Comparison of ENCODE assay signal across 22 mouse cellular contexts in the genomic region with DNA sequence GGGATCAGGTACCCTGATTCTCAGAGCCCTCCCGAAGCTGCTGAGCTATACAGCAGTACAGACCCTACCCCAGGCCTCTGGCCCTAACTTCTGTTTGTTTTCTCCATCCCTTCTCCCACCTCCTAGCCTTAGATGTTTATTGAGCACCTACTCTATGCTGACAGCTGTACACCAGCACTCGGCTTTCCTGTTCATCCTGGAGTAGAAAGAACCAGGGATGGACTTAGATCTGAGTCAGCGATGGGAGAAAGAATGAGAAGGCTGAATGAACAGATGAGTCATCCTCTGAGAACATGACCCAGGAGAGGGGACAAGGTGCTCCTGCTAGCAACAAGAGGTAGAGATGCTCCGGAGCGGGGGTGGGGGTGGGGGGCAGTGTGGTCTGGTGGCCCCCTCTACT. TPM values are rescaled to one million over a fixed set of nuclear protein-coding genes. Genes with fewer than 3 reads are reported as not detected.
DNase-seq lines count a peak whose midpoint lies in the region; ATAC-seq and TF ChIP-seq lines count a peak whose summit lies in the region.
"Had no signal": no experiment of that assay in that cellular context is flagged by ENCODE, and none has a peak within 500 bp of the region (broad histone marks: within the 10 kb centered on the region; RNA-seq: fewer than 3 reads in every experiment).

No protein-coding gene starts in this region.

- WGBS in forebrain, embryonic 13.5 days: 83% methylated on average over 5 of the region's 5 CpGs
- 83% methylated on average over 5 of the region's 5 CpGs for WGBS in forebrain, embryonic 14.5 days
- 80% methylated on average over 5 of the region's 5 CpGs for WGBS in midbrain, embryonic 10.5 days
- 84% methylated on average over 5 of the region's 5 CpGs for WGBS in midbrain, embryonic 13.5 days
- 80% methylated on average over 5 of the region's 5 CpGs for WGBS in embryonic facial prominence, embryonic 13.5 days

- H3K36me3 ChIP-seq in forebrain, embryonic 13.5 days (ENCODE audit: poor library complexity, severe bottlenecking): peaks cover 9% of the 10 kb centered on the region; the same call in 1 of the 2 replicates
- peaks cover 7% of the 10 kb centered on the region; the same call in 1 of the 2 replicates for H3K36me3 ChIP-seq in forebrain, embryonic 14.5 days (ENCODE audit: control insufficient read depth, insufficient read depth, low read length)
- peaks cover 20% of the 10 kb centered on the region for H3K36me3 ChIP-seq in midbrain, embryonic 10.5 days
- H3K36me3 ChIP-seq in midbrain, embryonic 13.5 days: peaks cover 15% of the 10 kb centered on the region
- H3K36me3 ChIP-seq in ES-E14 (ENCODE audit: control insufficient read depth, insufficient read depth, low read length, poor library complexity, severe bottlenecking): no peaks in the 10 kb centered on the region
- peaks cover 12% of the 10 kb centered on the region for H3K36me3 ChIP-seq in embryonic facial prominence, embryonic 13.5 days
- H3K36me3 ChIP-seq: midbrain, embryonic 12.5 days had no signal

- H3K4me3 ChIP-seq in forebrain, embryonic 13.5 days: no peak overlapping the region
- H3K4me3 ChIP-seq in forebrain, embryonic 14.5 days (ENCODE audit: low read depth, low read length): no peak overlapping the region
- H3K4me3 ChIP-seq in midbrain, embryonic 10.5 days: peak overlapping the region; percentile 98; the same call in 1 of the 2 replicates
- no peak overlapping the region for H3K4me3 ChIP-seq in midbrain, embryonic 13.5 days (replicated peaks)
- no peak overlapping the region for H3K4me3 ChIP-seq in ES-E14 (ENCODE audit: insufficient read depth in 1 of 2, low read depth in 1 of 2, low read length in 2 of 2, poor library complexity in 1 of 2, severe bottlenecking in 1 of 2)
- H3K4me3 ChIP-seq in embryonic facial prominence, embryonic 13.5 days: no peak overlapping the region
- H3K4me3 ChIP-seq: hindbrain, embryonic 12.5 days; layer of hippocampus, adult 2 months had no signal

- ATAC-seq in forebrain, embryonic 13.5 days: no peak
- no peak for ATAC-seq in forebrain, embryonic 14.5 days
- no peak for ATAC-seq in midbrain, embryonic 13.5 days
- ATAC-seq in embryonic facial prominence, embryonic 13.5 days (ENCODE audit: insufficient number of reproducible peaks, insufficient read depth, low FRiP score, low TSS enrichment, low read depth): no peak
- ATAC-seq: intestine, embryonic 16.5 days had no signal

- in situ Hi-C loops in ES-E14 (cut with MboI; ENCODE audit: low sequenced_read_pairs in 2 of 2, unreplicated experiment in 2 of 2): no loop called here

- H3K27me3 ChIP-seq in forebrain, embryonic 13.5 days: no peaks in the 10 kb centered on the region
- no peaks in the 10 kb centered on the region for H3K27me3 ChIP-seq in forebrain, embryonic 14.5 days (replicated peaks; ENCODE audit: control insufficient read depth, insufficient read depth, low read length)
- no peaks in the 10 kb centered on the region for H3K27me3 ChIP-seq in midbrain, embryonic 10.5 days (ENCODE audit: low read depth, poor library complexity, severe bottlenecking)
- H3K27me3 ChIP-seq in midbrain, embryonic 13.5 days: no peaks in the 10 kb centered on the region
- H3K27me3 ChIP-seq in embryonic facial prominence, embryonic 13.5 days: no peaks in the 10 kb centered on the region
- H3K27me3 ChIP-seq: hindbrain, embryonic 12.5 days; midbrain, embryonic 12.5 days; stomach, embryonic 15.5 days had no signal

- no peak for DNase-seq in forebrain, embryonic 14.5 days (ENCODE audit: low spot score)
- no peak for DNase-seq in midbrain, embryonic 10.5 days (ENCODE audit: low spot score)
- no peak for DNase-seq in ES-E14 (ENCODE audit: low read depth, low spot score)
- no peak for DNase-seq in ovary, postnatal 10 days (ENCODE audit: low spot score)
- DNase-seq in layer of hippocampus, adult 18-20 months (ENCODE audit: low spot score in 2 of 2): no peak
- DNase-seq: cerebellum, postnatal 14 days; gastrocnemius, postnatal 25 days; heart, postnatal 10 days; lung, postnatal 10 days; right cerebral cortex, adult 18-20 months; spleen, adult 18-20 months had no signal

- no peak overlapping the region for H3K4me2 ChIP-seq in forebrain, embryonic 13.5 days
- no peak overlapping the region for H3K4me2 ChIP-seq in forebrain, embryonic 14.5 days (ENCODE audit: low read length)
- no peak overlapping the region for H3K4me2 ChIP-seq in midbrain, embryonic 13.5 days (replicated peaks)
- no peak overlapping the region for H3K4me2 ChIP-seq in embryonic facial prominence, embryonic 13.5 days

- H3K27ac ChIP-seq in forebrain, embryonic 13.5 days: no peak overlapping the region
- H3K27ac ChIP-seq in forebrain, embryonic 14.5 days (ENCODE audit: low read depth, low read length): no peak overlapping the region
- H3K27ac ChIP-seq in midbrain, embryonic 10.5 days (replicated peaks): no peak overlapping the region
- no peak overlapping the region for H3K27ac ChIP-seq in midbrain, embryonic 13.5 days
- H3K27ac ChIP-seq in ES-E14 (ENCODE audit: insufficient read depth, low read depth, low read length, poor library complexity, severe bottlenecking): no peak overlapping the region
- no peak overlapping the region for H3K27ac ChIP-seq in embryonic facial prominence, embryonic 13.5 days
- H3K27ac ChIP-seq: hindbrain, embryonic 12.5 days; kidney, postnatal 0 days; layer of hippocampus, adult 2 months; liver, embryonic 14.5 days; midbrain, embryonic 12.5 days; stomach, embryonic 15.5 days had no signal

- no peaks in the 10 kb centered on the region for H3K9me3 ChIP-seq in forebrain, embryonic 13.5 days (replicated peaks)
- no peaks in the 10 kb centered on the region for H3K9me3 ChIP-seq in forebrain, embryonic 14.5 days (replicated peaks; ENCODE audit: control insufficient read depth, low read length)
- no peaks in the 10 kb centered on the region for H3K9me3 ChIP-seq in midbrain, embryonic 10.5 days (replicated peaks)
- no peaks in the 10 kb centered on the region for H3K9me3 ChIP-seq in midbrain, embryonic 13.5 days
- H3K9me3 ChIP-seq in ES-E14 (ENCODE audit: control insufficient read depth, insufficient read depth, low read depth, low read length): no peaks in the 10 kb centered on the region
- no peaks in the 10 kb centered on the region for H3K9me3 ChIP-seq in embryonic facial prominence, embryonic 13.5 days
- H3K9me3 ChIP-seq: G1E; hindbrain, embryonic 12.5 days; midbrain, embryonic 12.5 days; stomach, embryonic 15.5 days had no signal

- H3K4me1 ChIP-seq in forebrain, embryonic 13.5 days: peaks cover 34% of the 10 kb centered on the region
- peaks cover 22% of the 10 kb centered on the region for H3K4me1 ChIP-seq in forebrain, embryonic 14.5 days (ENCODE audit: control insufficient read depth, insufficient read depth, low read length)
- peaks cover 42% of the 10 kb centered on the region for H3K4me1 ChIP-seq in midbrain, embryonic 10.5 days
- peaks cover 38% of the 10 kb centered on the region for H3K4me1 ChIP-seq in midbrain, embryonic 13.5 days (replicated peaks)
- peaks cover 0 to 12% of the 10 kb centered on the region in 2 experiments; a peak in 1 of 4 replicates for H3K4me1 ChIP-seq in ES-E14 (ENCODE audit: control insufficient read depth in 2 of 2, insufficient read depth in 2 of 2, low read length in 2 of 2, poor library complexity in 1 of 2)
- H3K4me1 ChIP-seq in embryonic facial prominence, embryonic 13.5 days: peaks cover 30% of the 10 kb centered on the region

- peak overlapping the region; percentile 99; the same call in 1 of the 2 replicates for H3K9ac ChIP-seq in forebrain, embryonic 13.5 days
- H3K9ac ChIP-seq in forebrain, embryonic 14.5 days (ENCODE audit: low read length): no peak overlapping the region
- no peak overlapping the region for H3K9ac ChIP-seq in midbrain, embryonic 13.5 days (replicated peaks)
- H3K9ac ChIP-seq in ES-E14 (ENCODE audit: insufficient read depth, low read depth, low read length, poor library complexity, severe bottlenecking): no peak overlapping the region
- H3K9ac ChIP-seq in embryonic facial prominence, embryonic 13.5 days: peak overlapping the region; percentile 99; the same call in 1 of the 2 replicates
- H3K9ac ChIP-seq: hindbrain, embryonic 12.5 days; liver, embryonic 14.5 days; midbrain, embryonic 12.5 days; stomach, embryonic 15.5 days had no signal

TF ChIP-seq in ES-E14, 5 proteins besides CTCF, POLR2A, EP300 and RAD21:
- TF ChIP-seq ZNF384 (IDR thresholded peaks at IDR 0.05; ENCODE audit: low read depth, low read length) (no peak), MAFK (IDR thresholded peaks at IDR 0.05; ENCODE audit: insufficient read depth, low read depth, low read length) (0 out of 2 replicates have a peak, but pooled peaks have one; percentile 20), ZC3H11A (IDR thresholded peaks at IDR 0.05; ENCODE audit: borderline replicate concordance, low read depth, low read length) (no peak)

RNA-seq across cellular contexts. Expression of a gene that starts 1.8 kb away (rescaled TPM):
- 10.6 and 10.9 TPM in 2 replicates for polyA plus RNA-seq in forebrain, embryonic 13.5 days (2015; fragmentation: Nextera tagmentation; extraction: Ambion mirVana)
- 10.6 and 11.3 TPM in 2 replicates for polyA plus RNA-seq in forebrain, embryonic 14.5 days (2014; fragmentation: Nextera tagmentation; extraction: Ambion mirVana)
- 6.6 and 9.3 TPM in 2 replicates for polyA plus RNA-seq in midbrain, embryonic 10.5 days (2016; fragmentation: Nextera tagmentation; extraction: Ambion mirVana)
- polyA plus RNA-seq in midbrain, embryonic 13.5 days (2015; fragmentation: Nextera tagmentation; extraction: Ambion mirVana): 10.6 and 12.0 TPM in 2 replicates
- total RNA-seq in ES-E14 (2012; rRNA removed): 3.6 and 3.8 TPM in 2 replicates
- polyA plus RNA-seq in embryonic facial prominence, embryonic 13.5 days (2015; fragmentation: Nextera tagmentation; extraction: Ambion mirVana): 11.5 and 11.6 TPM in 2 replicates
- total RNA-seq in layer of hippocampus, adult 18-20 months (2021): 10 to 100 TPM; 41.0 to 41.7 TPM

Comparison
In these comparisons a context has a peak if more than half of its experiments do, and no peak if none do; other contexts are left out.
1. H3K9ac ChIP-seq: peak in forebrain, embryonic 13.5 days (single experiment) and embryonic facial prominence, embryonic 13.5 days (single experiment); none in forebrain, embryonic 14.5 days (single experiment), midbrain, embryonic 13.5 days (single experiment) and ES-E14 (single experiment).